Mouse (Mus musculus) heart, adult 2 months (tissue): ENCODE measurements around the gene Dram2. TPM values are rescaled to one million over a fixed set of nuclear protein-coding genes. Genes with fewer than 3 reads are reported as not detected.

Experiments
- DNase-seq, 2 experiments: peaks; one replicate each; pipeline ENCODE4 v3.0.0; 2021
- H3K27ac ChIP-seq: fragments of 200-600 bp; 2 replicates; pipeline ENCODE4 v1.8.1; 2022
- H3K27me3 ChIP-seq: fragments of 200-500 bp; 2 replicates; pipeline ENCODE4 v1.6.1; 2012; ENCODE audit warnings: mild to moderate bottlenecking, low read length, inconsistent platforms, mixed read lengths; ENCODE audit not compliant: control insufficient read depth, insufficient read depth
- H3K36me3 ChIP-seq: fragments of 200-500 bp; 2 replicates; pipeline ENCODE4 v1.6.1; 2012; ENCODE audit warnings: low read length, inconsistent platforms; ENCODE audit not compliant: control insufficient read depth, insufficient read depth
- H3K4me1 ChIP-seq: fragments of 200-500 bp; 2 replicates; pipeline ENCODE4 v1.6.1; 2011; ENCODE audit warnings: low read length; ENCODE audit not compliant: control insufficient read depth, insufficient read depth
- H3K4me3 ChIP-seq: fragments of 200-600 bp; 2 replicates; pipeline ENCODE4 v1.8.1; 2022
- H3K79me2 ChIP-seq: fragments of 200-500 bp; replicated peaks from 2 replicates; pipeline ENCODE4 v1.6.1; 2012; ENCODE audit warnings: mild to moderate bottlenecking, inconsistent platforms, low read length, moderate library complexity, mixed read lengths; ENCODE audit not compliant: control insufficient read depth, insufficient read depth
- H3K9ac ChIP-seq: fragments of 200-500 bp; 2 replicates; pipeline ENCODE4 v1.6.1; 2012; ENCODE audit warnings: low read depth, mild to moderate bottlenecking, control low read depth, inconsistent platforms, low read length, mixed read lengths
- CTCF ChIP-seq: fragments of 200-600 bp; IDR thresholded peaks from 2 replicates; pipeline ENCODE4 v1.8.1; 2022; ENCODE audit warnings: antibody characterized with exemption, mild to moderate bottlenecking, moderate library complexity
- EP300 ChIP-seq: fragments of 200-500 bp; IDR thresholded peaks from 2 replicates; pipeline ENCODE4 v1.6.1; 2011; ENCODE audit warnings: low read depth, low read length, control low read depth; ENCODE audit not compliant: insufficient read depth
- POLR2A ChIP-seq: fragments of 200-500 bp; IDR thresholded peaks from 2 replicates; pipeline ENCODE4 v1.6.1; 2011; ENCODE audit warnings: mild to moderate bottlenecking, low read depth, low read length, control low read depth; ENCODE audit not compliant: insufficient read depth
- WGBS: fragments of 180-500 bp; shearing (Covaris S2); methylation state at CpG from one replicate; pipeline ENCODE4 v1.1.7; 2018; 5-methylcytosine and 5-hydroxymethylcytosine counted together
- intact Hi-C: fragments of 180-260 bp; cut with DNase I; formaldehyde crosslinking; loops from one replicate; pipeline ENCODE4 v1.15.1; 2025
- polyA plus RNA-seq: library from polyadenylated mRNA; depleted of rRNA; stranded (reverse); fragments of >200 nt; gene quantifications from 2 replicates; pipeline ENCODE4 v1.2.3, GENCODE M21; 2012; rRNA removed
- total RNA-seq, 2 experiments: library from RNA; stranded (reverse); gene quantifications; 2 replicates each; pipeline ENCODE4 v1.2.3; 2021

Gene Dram2
- total and polyA plus RNA-seq, 3 experiments = 64.5 to 109 (median 94.7) TPM

GRCm38 (mm10) chr3:106618103-106618502, 70.5 kb downstream of the Dram2 start:
- no peaks in the 10 kb centered on the region for H3K36me3 ChIP-seq
- H3K27me3 ChIP-seq = no peaks in the 10 kb centered on the region
- H3K9ac ChIP-seq = no peak overlapping the region
- no peaks in the 10 kb centered on the region for H3K79me2 ChIP-seq
- H3K4me1 ChIP-seq = no peaks in the 10 kb centered on the region
- H3K4me3 ChIP-seq = no peak overlapping the region
- no peak overlapping the region for H3K27ac ChIP-seq
- intact Hi-C loops = no loop called here
- DNase-seq = no peak
- 53% methylated on average over 1 of the region's 1 CpGs for WGBS
- TF ChIP-seq CTCF (no peak), POLR2A (no peak), EP300 (no peak)

Other genes starting within 250 kb of the Dram2 start
- gene Chil6, start 141.6 kb upstream of the Dram2 start, total RNA-seq = not detected
- gene Chil6, start 141.6 kb upstream of the Dram2 start, polyA plus RNA-seq = not detected in 2 replicates
- gene Dennd2d, start 65.4 kb upstream of the Dram2 start, total RNA-seq = under 1 TPM; 0.45 to 0.57 TPM
- 0.91 and 1.9 TPM in 2 replicates for gene Dennd2d, start 65.4 kb upstream of the Dram2 start, polyA plus RNA-seq
- gene Cept1, start within 50 bp of the Dram2 start, total RNA-seq = 10 to 100 TPM; 19.3 to 22.1 TPM
- gene Cept1, start within 50 bp of the Dram2 start, polyA plus RNA-seq = 10.5 and 23.5 TPM in 2 replicates
- 10 to 100 TPM in 1 of 2 experiments, 1 to 10 TPM in 1; 9.7 to 12.2 TPM for gene Lrif1, start 137.2 kb downstream of the Dram2 start, total RNA-seq
- 2.6 and 3.1 TPM in 2 replicates for gene Lrif1, start 137.2 kb downstream of the Dram2 start, polyA plus RNA-seq
- gene Cd53, start 242.4 kb downstream of the Dram2 start, total RNA-seq = 1 to 10 TPM; 6.1 to 6.8 TPM
- 6.9 and 7.4 TPM in 2 replicates for gene Cd53, start 242.4 kb downstream of the Dram2 start, polyA plus RNA-seq